Mouse (Mus musculus) lung, postnatal 10 days (tissue): ENCODE results near the gene Prpf31.
"Not testable (repeated sequence)": the region's sequence is repeated elsewhere in the genome, so short reads cannot be mapped to it uniquely, and the experiment has no call there.

ENCODE experiments used
- DNase-seq: peaks from one replicate; pipeline ENCODE4 v3.0.0; 2021

Prpf31 gene

DNA sequence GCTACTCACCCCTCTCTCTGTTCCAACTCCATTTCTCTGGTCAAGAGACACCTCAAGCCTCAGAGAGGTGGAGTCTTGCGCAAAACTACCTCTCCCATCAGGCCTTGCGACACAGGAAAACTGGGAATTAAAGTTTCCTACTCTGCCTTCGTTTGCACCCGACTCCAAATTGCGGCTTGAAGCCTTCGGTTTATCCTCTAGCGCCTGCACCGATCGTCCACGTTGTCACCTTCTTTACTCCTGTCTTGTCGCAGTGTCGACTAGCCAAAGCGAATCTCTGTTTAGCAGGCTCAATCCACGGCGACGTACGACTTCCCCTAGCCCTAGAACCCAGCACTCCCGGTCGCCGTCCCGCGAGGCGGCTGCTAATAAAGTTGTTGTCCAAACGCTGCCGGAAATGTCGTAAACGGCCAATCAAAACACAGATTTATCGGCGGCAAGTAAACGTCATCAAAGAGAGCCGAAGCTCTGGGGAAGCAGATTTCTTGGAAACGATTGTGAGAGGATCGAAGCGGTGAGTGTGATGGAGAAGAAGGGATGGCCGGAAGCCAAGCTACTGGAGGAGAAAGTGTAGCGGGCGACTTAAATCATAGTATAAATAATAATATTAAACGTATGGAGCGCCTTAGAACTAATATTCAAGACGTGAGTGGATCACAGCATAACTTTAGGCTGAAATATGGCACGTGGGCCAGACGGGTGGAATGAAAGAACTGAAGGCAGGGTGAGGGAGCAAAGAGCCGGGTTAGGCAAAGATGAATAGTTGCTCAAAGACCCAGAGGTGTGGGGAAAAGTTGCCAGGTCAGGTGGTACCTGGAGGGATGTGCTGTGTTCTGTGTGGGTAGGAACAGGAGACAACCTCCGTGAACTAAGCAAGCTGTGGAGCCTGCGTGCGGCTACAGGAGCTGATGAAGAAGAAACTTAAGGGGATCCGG lies at the start of gene Prpf31, which contains the start of gene Tfpt:
Gene Prpf31, plus strand, starts transcription at position 443 of the 935 bp plus-strand sequence.
Gene Tfpt, minus strand, starts transcription at position 387 of the 935 bp plus-strand sequence.
- peak; percentile 95 for DNase-seq

DNA sequence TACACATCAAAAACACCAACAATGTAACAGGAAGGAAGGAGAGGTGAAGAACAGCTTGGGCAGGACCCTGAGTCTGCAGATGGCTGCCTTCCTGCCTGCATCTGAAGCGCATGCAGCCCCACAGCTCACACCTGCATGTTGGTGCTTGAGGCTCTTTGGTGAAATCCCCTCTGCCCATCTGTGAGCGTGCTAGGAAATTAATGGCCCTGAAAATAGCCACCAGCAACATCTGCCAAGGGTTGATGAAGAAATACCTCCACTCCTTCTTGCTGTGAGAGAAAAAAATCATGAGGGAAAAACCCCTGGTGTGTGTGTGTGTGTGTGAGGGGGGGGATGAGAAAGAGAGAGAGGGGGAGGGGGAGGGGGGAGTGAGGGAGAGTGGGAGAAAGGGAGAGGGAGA lies 49.8 kb upstream of the Prpf31 start:
- no peak for DNase-seq

DNA sequence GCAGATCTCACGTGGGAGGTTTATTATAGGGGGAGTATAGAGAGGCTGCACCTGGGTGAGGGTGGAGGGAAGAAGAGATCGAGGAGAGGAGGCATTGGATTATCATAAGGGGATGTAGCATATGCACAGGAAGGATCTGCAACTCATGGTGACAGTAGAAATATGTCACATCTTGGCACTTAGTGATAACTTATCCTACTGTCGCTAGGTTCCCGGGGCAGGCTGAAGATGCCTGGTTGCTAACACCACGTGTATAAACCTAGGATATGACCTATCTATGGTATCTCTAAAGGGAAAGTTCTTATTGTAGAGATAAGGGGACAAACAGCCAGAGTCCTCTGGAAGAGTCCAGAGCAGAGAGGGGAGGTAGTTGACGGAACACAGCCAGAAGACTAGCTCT lies 44.0 kb upstream of the Prpf31 start:
- no peak for DNase-seq

DNA sequence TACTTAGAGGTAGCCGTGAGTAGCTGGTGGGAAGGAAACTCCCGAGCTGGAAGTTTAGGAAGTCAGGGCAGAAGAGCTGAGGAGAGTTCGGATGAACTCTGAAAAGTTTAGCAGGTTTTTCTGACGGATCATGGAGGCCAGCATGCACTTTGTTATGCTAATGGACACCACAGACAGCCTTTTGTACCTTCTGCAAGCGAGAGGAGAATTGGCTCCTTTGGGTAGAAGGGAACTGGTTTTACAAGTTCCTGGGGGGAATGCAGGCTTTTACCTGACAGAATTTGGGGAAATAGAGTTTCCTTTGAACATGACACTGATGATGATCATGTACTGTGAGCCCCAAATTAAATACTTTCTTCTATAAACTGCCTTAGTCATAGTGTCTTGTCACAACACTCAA lies 43.5 kb upstream of the Prpf31 start:
- no peak for DNase-seq

DNA sequence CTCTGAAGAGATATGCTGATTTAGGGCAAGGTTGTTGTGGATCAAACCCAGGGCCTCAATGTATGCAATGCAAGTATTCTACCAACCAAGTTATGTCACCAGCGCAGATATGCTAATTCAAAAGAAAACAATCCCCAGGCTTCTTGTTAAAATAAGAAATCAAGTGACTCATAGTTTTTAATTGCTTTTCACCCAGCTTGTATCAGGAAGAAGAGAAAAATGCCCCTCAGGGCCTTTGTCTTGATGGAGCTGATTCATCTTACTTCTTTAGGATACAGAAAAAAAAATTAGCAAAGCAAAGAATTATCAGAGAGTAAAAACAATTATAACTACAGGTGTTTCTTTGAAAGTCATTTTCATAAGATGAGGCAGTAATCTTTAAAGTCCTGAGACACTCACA lies 42.5 kb upstream of the Prpf31 start:
- no peak for DNase-seq

DNA sequence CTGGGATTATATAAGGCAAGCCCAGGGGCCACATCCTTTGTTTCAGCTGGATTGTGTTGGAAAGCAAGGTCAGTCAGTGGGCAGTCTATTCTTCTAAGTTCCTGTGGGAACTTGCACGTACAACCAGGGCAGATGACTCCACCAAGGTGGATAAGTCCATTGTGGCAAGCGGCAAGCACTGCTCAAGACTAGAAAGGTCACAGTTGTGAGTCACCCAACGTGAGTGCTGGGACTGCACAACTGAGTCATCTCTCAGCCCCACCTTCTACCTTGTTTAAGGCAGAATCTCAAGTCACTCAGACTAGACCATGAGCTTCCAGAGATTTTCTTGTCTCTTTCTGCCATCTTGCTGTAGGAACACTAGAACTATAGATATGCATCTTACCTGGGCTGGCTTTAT lies 39.2 kb upstream of the Prpf31 start:
- DNase-seq: no peak

DNA sequence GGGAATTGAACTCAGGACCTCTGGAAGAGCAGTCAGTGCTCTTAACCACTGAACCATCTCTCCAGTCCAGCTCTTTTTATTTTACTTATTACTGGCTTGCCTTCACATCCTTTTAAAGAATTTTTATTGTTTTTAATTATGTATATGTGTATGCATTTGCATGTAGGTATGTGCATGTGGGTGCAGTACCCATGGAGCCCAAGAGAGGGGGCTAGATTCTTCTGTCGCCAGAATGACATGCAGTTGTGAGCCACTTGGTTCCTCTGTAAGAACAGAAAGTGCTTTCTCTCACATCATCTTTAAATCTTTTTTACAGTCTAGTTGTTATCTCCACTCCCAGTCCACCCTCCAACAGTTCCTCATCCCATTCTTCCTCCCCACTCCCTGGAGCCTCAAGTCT lies 38.3 kb upstream of the Prpf31 start:
- no peak for DNase-seq

DNA sequence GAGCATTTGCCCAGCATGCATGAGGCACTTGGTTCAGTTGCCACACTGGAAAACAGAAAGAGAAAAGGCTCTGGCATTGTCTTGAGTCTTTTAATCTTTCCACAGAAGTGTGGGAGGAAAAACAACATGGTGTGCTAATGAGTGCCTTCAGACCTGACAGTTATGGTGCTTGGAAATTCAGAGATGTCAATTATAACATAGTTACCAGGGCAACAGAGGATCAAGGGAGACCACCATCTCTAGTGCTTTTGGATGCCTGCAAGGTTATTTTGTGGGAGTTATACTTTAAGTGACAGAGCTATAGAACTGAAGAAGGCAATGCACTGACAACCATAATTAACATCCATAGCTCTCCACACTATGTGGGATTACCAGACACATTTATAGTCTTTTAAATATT lies 35.9 kb upstream of the Prpf31 start:
- DNase-seq: no peak

DNA sequence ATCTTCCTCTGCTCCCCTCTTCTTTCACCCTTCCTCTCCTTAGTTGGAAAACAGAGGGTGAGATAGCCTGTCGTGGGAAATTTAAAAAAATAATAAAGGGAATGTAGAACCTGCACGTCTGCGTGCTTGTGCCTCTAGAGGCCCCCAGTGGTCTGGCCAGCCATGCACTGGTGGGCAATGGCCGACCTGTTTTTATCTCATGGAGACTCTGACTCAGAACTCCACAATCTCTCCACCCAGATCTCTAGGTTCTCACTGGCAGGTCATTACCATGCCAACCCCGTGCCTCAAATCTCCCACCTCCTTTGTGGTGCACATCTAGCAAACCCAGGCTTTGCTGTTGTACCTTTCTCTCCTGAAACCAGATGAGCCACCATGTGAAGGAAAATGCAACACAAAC lies 35.1 kb upstream of the Prpf31 start:
- no peak for DNase-seq

DNA sequence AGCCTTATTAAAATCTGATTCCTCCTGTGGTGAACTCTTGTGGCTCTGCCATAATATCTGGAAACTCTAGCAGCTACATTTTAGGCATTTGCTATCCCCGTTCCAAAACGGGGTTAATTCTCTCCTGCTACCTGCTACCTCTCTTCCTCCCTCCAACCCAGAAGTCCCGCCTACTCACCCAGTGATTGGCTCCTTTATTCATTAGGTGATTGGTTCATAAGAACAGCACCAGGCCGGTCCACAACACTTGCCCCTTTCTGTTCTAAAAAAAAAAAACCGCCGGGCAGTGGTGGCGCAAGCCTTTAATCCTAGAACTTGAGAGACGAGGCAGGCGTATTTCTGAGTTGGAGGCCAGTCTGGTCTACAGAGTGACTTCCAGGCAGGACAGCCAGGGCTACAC lies 34.6 kb upstream of the Prpf31 start:
- peak; percentile 32 for DNase-seq

DNA sequence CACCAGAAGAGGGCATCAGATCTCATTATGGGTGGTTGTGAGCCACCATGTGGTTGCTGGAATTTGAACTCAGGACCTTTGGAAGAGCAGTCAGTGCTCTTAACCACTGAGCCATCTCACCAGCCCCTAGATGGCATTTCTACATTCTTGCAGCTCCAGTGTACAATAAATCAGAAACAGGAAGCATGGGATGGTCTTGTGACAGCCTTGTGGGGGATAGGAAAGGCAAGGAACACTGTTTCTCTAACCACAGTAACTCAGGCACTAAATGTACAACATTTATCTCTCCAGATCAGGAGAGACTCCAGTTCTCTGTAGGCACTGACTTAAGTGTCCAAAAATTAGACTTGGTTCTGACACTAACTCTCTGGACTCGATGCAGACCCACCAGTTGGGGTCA lies 32.0 kb upstream of the Prpf31 start:
- not testable (repeated sequence) for DNase-seq

DNA sequence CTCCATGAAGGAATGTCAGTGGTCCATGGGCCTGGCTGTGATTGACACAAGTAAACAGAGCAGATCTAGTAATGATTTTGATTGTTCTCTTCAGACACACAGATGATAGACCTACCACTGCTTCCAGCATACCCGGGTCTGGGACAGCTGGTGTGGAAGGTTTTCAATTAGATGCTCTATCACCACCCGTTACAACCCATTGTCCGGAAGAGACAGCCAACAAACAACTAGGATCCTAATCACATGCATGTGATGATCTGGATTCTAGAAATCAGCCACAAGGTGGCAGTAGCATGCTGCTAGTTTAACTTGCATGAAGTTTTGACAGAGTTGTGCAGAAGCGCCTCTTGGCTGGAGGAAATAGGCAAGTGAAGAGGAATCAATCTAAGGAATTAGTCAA lies 28.7 kb upstream of the Prpf31 start:
- DNase-seq: peak; percentile 81

DNA sequence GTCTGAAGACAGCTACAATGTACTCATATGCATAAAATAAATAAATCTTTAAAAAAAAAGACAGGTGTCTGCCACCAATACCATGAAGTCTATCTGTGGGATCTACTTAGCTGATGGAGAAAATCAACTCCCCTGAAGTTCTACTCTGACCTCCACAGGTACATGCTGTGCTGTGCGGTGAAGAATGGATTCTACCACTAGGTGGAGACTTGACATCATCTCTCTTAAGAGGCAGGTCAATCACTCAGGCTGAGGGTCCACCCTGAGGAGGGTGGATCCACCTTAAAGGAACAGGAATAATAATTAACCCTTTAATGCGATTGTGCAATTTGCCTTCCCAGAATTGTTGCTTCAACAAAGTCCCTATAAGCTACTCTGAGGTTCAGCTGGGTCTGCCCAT lies 23.0 kb upstream of the Prpf31 start:
- DNase-seq: peak; percentile 52

DNA sequence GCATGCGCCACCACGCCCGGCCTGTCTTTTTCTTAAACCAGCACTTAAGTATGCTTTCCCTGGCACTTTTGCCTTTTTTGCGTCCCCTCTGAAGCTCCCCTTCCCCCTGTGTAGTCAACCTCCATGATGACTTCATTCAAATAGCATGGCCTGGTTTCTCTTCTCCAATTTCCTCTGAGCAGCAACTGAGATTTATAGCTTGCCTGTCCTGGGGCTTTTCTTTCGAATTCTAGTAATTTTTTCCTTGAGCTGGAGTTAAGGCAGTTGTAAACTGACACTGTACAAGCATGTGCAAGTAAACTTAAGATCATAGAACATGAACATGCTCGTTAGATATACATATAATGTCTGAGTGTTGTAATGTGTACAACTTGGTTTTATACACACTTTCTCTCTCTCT lies 22.4 kb upstream of the Prpf31 start:
- no peak for DNase-seq

DNA sequence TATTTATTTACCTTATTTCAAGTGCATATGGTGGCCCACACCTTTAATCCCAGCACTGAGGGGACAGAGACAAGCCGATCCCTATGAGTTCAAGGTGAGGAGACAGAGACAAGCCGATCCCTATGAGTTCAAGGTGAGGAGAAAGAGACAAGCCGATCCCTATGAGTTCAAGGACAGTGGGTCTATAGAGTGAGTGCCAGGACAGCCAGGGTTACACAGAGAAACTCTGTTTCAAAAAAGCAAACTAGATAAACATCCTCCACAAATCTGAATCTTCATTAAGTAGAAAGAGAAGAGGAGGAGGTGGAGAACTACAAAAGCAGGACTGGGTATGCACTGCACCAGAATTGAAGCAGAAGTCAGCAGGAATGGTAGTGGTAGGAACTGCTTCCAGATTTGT lies 21.1 kb upstream of the Prpf31 start:
- DNase-seq: no peak

DNA sequence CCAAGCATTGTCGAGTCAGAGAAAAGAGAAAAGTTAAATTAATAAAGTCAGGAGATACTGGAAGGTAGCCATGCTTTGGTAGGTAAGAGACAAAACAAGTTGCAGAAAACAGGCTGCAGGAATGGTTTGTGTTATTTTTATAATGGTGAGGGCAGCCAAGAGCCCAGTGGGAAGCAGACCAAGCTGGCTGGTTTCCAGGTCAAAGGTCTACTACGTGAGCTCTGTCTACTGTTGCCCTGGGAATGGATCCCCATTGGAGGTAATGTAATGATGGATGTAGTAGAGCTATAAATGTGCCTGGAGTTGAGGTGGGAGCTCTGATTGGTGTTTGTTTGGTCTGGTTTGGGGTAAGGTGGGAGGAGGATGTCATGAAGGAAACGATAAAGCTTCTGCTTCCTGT lies 20.7 kb upstream of the Prpf31 start:
- DNase-seq: peak; percentile 57

DNA sequence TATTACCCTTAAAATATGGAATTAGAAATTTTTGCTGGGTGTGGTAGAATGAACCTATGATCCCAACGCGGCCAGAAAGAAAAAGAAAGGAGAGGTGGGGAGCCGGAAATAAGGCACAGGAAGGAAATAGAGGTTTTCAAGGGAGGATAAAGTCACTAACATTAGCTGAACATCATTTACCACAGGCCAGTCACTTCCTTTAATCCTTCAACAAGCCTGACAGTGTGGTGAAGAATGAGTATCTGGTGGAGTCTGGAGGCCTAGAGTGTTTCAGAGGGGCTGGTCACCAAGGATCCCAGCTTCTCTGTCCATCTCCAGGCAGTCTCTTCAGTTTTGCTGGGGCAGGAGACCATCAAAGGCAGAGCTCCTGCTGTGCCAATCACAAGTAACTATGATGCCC lies 19.3 kb upstream of the Prpf31 start:
- DNase-seq: no peak

DNA sequence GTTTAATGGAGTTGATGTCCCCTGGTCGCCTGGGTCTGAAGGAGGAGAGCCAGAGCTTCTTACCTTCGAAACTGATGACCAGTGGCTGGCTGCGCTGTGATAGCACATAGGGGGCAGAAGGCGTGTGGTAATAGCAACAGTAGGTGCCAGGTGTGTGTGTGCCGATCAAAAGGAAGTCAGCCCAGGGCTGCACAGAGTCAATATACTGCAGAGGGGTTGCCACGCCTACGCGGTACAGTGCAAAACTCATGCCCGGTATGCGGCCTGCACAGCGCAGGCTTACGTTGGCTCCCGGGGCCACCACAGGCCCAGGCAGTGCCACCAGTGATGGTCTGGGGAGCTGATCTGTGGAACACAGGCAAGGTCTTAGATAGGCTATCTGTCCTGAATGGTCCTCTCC lies 18.8 kb upstream of the Prpf31 start:
- no peak for DNase-seq

DNA sequence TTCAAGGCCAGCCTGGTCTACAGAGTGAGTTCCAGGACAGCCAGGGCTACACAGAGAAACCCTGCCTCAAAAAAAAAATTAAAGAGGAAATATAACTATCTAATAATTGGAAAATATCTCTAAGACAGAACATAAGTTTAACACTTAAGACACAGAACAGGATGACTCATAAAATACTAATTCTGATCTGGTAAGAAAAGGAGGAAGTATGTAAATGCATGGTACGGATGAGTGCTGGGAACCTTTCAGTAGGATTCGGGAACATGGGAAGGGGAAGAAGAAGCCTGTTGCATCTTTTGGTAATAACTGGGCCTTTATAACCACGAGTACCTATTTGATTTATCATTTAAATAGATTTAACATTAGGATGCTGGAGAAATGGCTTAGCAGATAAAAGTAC lies 15.8 kb upstream of the Prpf31 start:
- DNase-seq: no peak

DNA sequence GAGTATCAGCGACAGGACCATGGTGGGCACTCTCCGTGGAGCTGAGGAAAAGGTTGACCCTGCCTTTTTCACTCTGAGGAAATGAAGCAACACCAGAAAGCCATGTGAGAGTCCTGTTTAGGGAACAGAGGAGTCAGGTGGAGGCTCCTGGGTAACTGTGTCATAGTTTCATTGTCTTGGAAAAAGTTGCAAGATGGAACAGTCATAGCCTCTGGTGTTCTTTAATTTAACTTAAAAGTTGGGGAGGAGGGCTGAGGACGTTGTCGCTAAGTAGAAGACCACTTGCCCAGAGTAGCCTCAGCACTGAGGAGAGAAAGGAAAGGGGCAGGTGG lies 13.8 kb upstream of the Prpf31 start, which contains the start of gene Oscar:
Gene Oscar, minus strand, starts transcription at position 101 of the 332 bp plus-strand sequence.
- DNase-seq: no peak

DNA sequence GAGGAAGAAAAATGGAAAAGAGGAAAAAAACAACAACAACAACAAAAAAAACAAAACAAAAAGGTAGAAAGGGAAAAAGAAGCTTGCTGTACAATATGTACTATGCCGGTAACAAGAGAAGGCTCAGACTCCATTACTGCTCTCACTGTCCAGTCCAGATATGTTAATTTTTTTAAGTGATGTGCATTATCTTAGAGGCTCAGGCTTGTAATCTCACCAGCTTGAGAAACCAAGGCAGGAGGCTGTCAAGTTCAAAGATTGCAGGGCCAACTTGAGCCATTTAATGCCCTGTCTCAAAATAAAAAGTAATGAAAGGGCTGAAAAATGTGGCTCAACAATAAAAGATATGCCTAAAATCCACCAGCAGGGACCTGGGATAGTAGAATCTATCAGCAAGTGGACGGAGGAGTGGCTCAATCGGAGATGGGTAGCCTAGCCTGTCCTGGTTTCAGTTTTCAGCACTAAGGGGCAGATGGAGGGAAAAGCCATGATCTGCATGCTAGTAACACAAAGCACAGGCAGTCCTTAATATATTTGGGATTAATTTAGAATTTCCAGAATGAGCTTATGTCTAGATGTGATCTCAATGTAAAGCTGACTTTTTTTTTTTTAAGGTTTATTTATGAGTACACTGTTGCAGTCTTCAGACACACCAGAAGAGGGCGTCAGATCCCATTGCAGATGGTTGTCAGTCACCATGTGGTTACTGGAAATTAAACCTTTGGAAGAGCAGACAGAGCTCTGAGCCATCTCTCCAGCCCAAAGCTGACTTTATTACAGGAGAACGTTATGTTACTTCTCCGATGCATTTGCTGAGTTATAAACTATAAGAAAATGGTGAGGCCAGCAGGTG lies 13.2 kb upstream of the Prpf31 start:
- DNase-seq: no peak

DNA sequence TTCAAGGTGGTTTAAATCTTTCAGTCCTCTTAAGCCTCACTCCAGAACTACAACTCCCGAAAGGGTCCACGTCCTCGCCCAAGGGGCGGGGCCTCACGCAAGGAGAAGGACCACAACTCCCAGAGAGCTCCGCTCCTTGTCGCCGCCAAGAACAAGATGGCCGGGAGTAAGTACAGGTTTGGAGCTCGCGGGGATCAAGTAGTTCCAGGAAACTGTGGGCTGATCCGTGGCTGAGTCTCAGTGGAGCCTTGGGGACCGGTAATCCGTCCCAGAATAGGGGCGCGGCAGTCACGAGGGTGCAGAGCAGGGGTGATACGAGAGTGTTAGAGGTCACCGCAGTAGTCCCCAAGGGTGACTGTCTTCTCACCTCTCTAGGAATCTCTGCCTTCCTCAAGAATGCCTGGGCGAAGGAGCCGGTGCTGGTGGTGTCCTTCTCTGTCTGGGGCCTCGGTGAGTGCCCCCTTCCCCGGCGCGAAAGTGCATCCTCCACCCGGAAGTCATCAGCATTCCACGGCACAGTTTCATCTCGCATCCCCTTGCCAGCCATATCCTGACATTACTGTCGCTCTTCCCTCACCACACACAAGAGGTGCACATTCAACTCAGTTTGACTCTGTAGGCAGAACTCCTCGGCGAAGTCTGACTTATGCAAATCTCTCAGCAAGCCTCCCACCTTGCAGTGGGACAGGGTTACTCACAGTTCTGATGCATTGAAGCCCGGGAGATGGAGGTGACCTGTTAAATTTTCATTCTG lies 12.4 kb upstream of the Prpf31 start, which contains the start of gene Ndufa3:
Gene Ndufa3, plus strand, starts transcription at position 132 of the 754 bp plus-strand sequence.
- DNase-seq: peak; percentile 94

DNA sequence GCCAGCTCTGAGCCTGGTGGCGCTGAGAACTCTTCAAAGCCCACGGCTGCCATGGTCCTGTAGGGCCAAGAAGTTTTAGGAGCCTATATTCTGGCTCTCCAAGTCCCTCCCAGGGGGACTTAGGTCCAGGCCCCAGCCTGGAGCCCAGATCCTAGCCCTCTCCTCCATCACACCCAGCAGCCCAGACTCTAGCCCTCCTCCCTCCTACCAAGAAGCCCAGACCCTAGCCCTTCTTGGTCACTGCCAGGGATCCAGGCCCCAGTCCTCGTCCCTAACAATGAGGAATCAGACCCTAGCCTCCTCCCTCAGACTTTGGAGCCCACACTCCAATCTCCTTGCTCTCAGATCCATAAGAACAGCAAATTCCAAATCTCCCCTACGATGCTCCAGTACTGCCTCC lies 755 bp upstream of the Prpf31 start:
- DNase-seq: no peak
